ENCODE assay signal across 8 mouse cellular contexts in the genomic region with DNA sequence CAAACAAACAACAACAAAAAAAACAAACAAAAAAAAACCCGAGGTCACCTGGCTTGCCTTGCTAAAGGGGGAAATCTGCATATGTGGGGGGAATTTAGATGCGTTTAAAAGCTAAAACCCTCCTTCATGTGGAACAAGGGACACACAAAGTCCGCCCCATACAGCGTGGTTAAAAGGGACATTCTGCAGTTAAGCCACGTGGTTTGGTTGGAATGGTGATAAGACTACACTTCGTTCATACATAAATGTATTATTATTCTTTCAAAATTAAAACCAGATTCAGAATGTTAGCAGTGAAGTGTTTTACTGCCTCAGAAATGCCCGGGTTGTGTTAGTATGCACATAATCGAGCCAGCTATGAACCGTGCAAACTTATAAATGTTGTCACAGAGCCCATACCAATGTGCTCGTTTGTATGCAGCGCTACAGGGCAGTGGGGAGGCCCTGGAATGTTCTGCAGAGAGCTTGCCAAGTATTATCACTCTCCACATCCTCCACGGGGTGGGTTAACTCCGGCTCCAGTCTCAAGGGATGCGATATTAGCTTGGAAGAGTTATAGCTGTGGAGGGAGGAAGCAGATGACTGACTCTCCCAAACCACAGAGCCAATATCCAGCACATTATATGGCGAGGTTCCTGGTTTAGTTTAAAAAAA.
DNase-seq lines count a peak whose midpoint lies in the region; ATAC-seq lines count a peak whose summit lies in the region.

No protein-coding gene starts in this region.

- no peak overlapping the region for H3K4me3 ChIP-seq in liver, embryonic 12.5 days

- peak; percentile 29 for DNase-seq in liver
- DNase-seq in heart, adult 18-20 months = peak; percentile 70 to 86
- DNase-seq in kidney, adult 11 months = peak; percentile 78
- peak; percentile 41 for DNase-seq in lung, postnatal 36 days
- DNase-seq in left cerebral cortex, adult 18-20 months (ENCODE audit: low spot score in 2 of 2) = no peak
- no peak for DNase-seq in frontal cortex, adult 2 months (ENCODE audit: extremely low spot score in 1 of 2, low spot score in 1 of 2)
- DNase-seq in embryo, embryonic 10 days (ENCODE audit: low spot score) = no peak

- no peaks in the 10 kb centered on the region for H3K36me3 ChIP-seq in liver, embryonic 12.5 days

- 42% methylated on average over 15 of the region's 15 CpGs for WGBS in liver, embryonic 12.5 days (ENCODE audit: insufficient replicate concordance)

- H3K4me2 ChIP-seq in liver, embryonic 12.5 days = no peak overlapping the region

- H3K4me1 ChIP-seq in liver, embryonic 12.5 days = peaks cover 27% of the 10 kb centered on the region

- no peak for ATAC-seq in liver, embryonic 12.5 days

- no peak overlapping the region for H3K27ac ChIP-seq in liver, embryonic 12.5 days

- no peaks in the 10 kb centered on the region for H3K27me3 ChIP-seq in liver, embryonic 12.5 days (replicated peaks)

- H3K9ac ChIP-seq in liver, embryonic 12.5 days = no peak overlapping the region

- no peaks in the 10 kb centered on the region for H3K9me3 ChIP-seq in liver, embryonic 12.5 days (replicated peaks)

Comparison
In these comparisons a context has a peak if more than half of its experiments do, and no peak if none do; other contexts are left out.
1. DNase-seq: peak in liver (single experiment), heart, adult 18-20 months (2 of 2), kidney, adult 11 months (single experiment) and lung, postnatal 36 days (single experiment); none in left cerebral cortex, adult 18-20 months (0 of 2), frontal cortex, adult 2 months (0 of 2) and embryo, embryonic 10 days (single experiment).